Mouse (Mus musculus): Measurements from ENCODE around the gene Cmtm8.

Gene Cmtm8

GRCm38 (mm10) chr9:114781526-114782212 lies 62.3 kb downstream of the Cmtm8 start, which contains the start of gene Cmtm7:
TSS of gene Cmtm7 (minus strand) at chr9:114781856.
- peak in 1 of 2 experiments; percentile 26 for DNase-seq

GRCm38 (mm10) chr9:114780746-114781525 lies 63.0 kb downstream of the Cmtm8 start:
- peak in 1 of 2 experiments; percentile 12 for DNase-seq

GRCm38 (mm10) chr9:114779984-114780745 lies 63.8 kb downstream of the Cmtm8 start:
- no peak for DNase-seq

GRCm38 (mm10) chr9:114778877-114779276 lies 65.1 kb downstream of the Cmtm8 start:
- DNase-seq = no peak

GRCm38 (mm10) chr9:114778047-114778390 lies 65.9 kb downstream of the Cmtm8 start:
- no peak for DNase-seq

GRCm38 (mm10) chr9:114777178-114778046 lies 66.5 kb downstream of the Cmtm8 start:
- no peak for DNase-seq

GRCm38 (mm10) chr9:114776361-114776760 lies 67.6 kb downstream of the Cmtm8 start:
- DNase-seq = no peak

GRCm38 (mm10) chr9:114775272-114775671 lies 68.7 kb downstream of the Cmtm8 start:
- peak; percentile 60 to 76 for DNase-seq

GRCm38 (mm10) chr9:114774629-114775028 lies 69.3 kb downstream of the Cmtm8 start:
- DNase-seq = no peak

GRCm38 (mm10) chr9:114771565-114771964 lies 72.4 kb downstream of the Cmtm8 start:
- no peak for DNase-seq

GRCm38 (mm10) chr9:114770224-114770623 lies 73.7 kb downstream of the Cmtm8 start:
- DNase-seq = no peak

GRCm38 (mm10) chr9:114768066-114768465 lies 75.9 kb downstream of the Cmtm8 start:
- DNase-seq = no peak

- no peak for DNase-seq
These were observed 76.4 kb downstream of the Cmtm8 start for GRCm38 (mm10) chr9:114767507-114767906.

- peak; percentile 58 to 61 for DNase-seq
These were observed 76.9 kb downstream of the Cmtm8 start for GRCm38 (mm10) chr9:114767030-114767429.

GRCm38 (mm10) chr9:114763341-114763740 lies 80.6 kb downstream of the Cmtm8 start:
- peak in 1 of 2 experiments; percentile 14 for DNase-seq

GRCm38 (mm10) chr9:114761848-114762247 lies 82.1 kb downstream of the Cmtm8 start:
- no peak for DNase-seq

- DNase-seq = no peak
These were observed 83.6 kb downstream of the Cmtm8 start for GRCm38 (mm10) chr9:114760353-114760752.

- DNase-seq = no peak
These were observed 84.1 kb downstream of the Cmtm8 start for GRCm38 (mm10) chr9:114759886-114760285.

GRCm38 (mm10) chr9:114758801-114759200 lies 85.2 kb downstream of the Cmtm8 start:
- DNase-seq = no peak

- DNase-seq = no peak
These were observed 85.7 kb downstream of the Cmtm8 start for GRCm38 (mm10) chr9:114758272-114758671.

GRCm38 (mm10) chr9:114752863-114753484 lies 91.0 kb downstream of the Cmtm8 start:
- DNase-seq = peak; percentile 90 to 91

GRCm38 (mm10) chr9:114752311-114752710 lies 91.6 kb downstream of the Cmtm8 start:
- DNase-seq = no peak
